Mouse (Mus musculus) erythroblast, embryonic 14.5 days (primary cell): ENCODE measurements around the gene Eva1c. TPM values are rescaled to one million over a fixed set of nuclear protein-coding genes. Genes with fewer than 3 reads are reported as not detected.

ENCODE experiments used
- H3K27me3 ChIP-seq: 2 replicates; pipeline ENCODE4 v1.6.1; 2012; ENCODE audit warnings: inconsistent platforms; ENCODE audit not compliant: control insufficient read depth
- H3K36me3 ChIP-seq: 2 replicates; pipeline ENCODE4 v1.6.1; 2012; ENCODE audit warnings: mild to moderate bottlenecking, inconsistent platforms; ENCODE audit not compliant: control insufficient read depth
- H3K4me1 ChIP-seq: 2 replicates; pipeline ENCODE4 v1.6.1; 2012; ENCODE audit warnings: inconsistent platforms; ENCODE audit not compliant: control insufficient read depth
- H3K4me3 ChIP-seq: replicated peaks from 2 replicates; pipeline ENCODE3; 2012; ENCODE audit warnings: moderate library complexity, mild to moderate bottlenecking, inconsistent platforms
- H3K9me3 ChIP-seq: 2 replicates; pipeline ENCODE4 v1.6.1; 2012; ENCODE audit warnings: low read length, inconsistent platforms, mixed read lengths; ENCODE audit not compliant: control insufficient read depth
- GATA1 ChIP-seq: IDR thresholded peaks from 2 replicates; pipeline ENCODE4 v1.6.1; 2012; ENCODE audit warnings: low read length, inconsistent platforms, mixed read lengths
- TAL1 ChIP-seq: IDR thresholded peaks from 3 replicates; pipeline ENCODE4 v1.6.1; 2012; ENCODE audit warnings: low read length, inconsistent platforms, mixed read lengths
- polyA plus RNA-seq: library from polyadenylated mRNA; stranded (reverse); fragments of >175 nt; gene quantifications from 2 replicates; pipeline ENCODE4 v1.2.3, GENCODE M21; 2012

The Eva1c gene
- polyA plus RNA-seq, 1 experiment = 0.55 TPM

DNA sequence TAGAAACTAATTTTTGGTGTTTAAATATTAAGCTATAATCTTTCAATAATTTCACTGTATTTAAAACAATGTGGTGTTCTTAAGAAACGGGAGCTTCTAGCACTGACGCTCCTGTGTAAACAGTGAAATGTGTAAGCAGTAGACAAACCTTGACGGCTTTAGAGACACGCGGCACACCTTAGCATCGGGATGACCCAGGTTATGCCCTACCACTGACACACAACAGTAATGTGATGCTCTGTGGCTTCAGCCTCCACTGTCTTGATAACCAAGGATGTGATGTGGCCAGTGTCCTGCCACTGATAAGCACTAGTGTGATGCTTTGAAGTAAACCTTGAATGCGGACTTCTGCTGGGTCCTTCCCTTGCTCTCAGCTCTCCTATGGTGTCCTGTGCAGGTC is 114.7 kb downstream of the Eva1c start:
- no peaks in the 10 kb centered on the region for H3K4me1 ChIP-seq
- no peak overlapping the region for H3K4me3 ChIP-seq
- H3K27me3 ChIP-seq = no peaks in the 10 kb centered on the region
- peaks cover 95% of the 10 kb centered on the region for H3K36me3 ChIP-seq
- no peaks in the 10 kb centered on the region for H3K9me3 ChIP-seq
- TF ChIP-seq GATA1 (no peak), TAL1 (no peak)

DNA sequence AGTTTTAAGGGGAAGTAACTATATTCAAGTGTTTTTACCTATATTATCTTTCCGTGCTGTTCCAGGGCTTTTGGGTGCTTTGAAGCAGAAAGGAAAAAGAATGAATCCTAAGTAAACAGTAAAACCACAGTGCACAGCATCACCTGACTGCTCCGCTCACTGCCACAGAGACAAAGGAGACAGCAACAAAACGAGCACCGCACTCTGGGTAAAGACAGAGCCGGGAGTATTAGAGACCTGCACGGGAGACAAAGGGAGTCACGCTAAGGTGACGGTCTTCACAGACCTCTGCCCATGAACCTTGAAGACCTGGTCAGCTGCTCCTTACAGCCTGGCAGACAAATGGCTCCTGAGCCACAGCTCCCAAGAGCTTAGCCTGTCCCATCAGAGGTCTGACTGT is 120.5 kb downstream of the Eva1c start:
- Histone ChIP-seq H3K27me3 (no peaks in the 10 kb centered on the region), H3K4me3 (no peak overlapping the region), H3K4me1 (peaks cover 1% of the 10 kb centered on the region), H3K36me3 (peaks cover 99% of the 10 kb centered on the region), H3K9me3 (no peaks in the 10 kb centered on the region)
- TF ChIP-seq GATA1 = no peak
- no peak for TF ChIP-seq TAL1

DNA sequence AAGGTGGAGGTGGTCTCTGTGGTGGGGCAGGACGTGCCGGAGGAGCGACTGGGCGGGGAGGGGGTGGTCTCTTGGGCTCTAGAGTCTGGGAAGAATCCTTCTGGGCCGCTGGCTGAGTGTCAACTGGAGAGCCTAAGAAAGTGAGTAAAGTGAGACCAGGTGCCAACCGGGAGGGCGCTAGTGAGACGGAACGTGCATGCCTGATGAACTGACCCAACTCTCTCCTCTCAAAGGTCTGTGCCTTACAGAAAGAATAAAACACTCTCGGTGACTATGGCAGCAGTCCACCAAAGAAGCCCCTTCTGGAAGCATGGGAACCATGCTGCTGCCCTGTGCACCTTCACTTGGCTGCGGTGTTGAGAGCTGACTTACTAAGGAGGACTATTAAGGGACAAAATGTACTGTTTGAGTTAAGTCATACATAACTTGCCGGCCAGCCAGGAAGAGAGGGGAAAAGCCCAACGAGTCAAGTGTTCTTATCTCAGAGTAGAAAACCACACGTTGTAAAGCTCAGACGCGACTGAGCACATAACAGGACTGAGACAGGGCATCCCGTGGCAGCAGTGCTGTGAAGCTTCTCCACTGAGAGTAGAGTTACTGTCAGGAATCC is 123.9 kb downstream of the Eva1c start:
- H3K9me3 ChIP-seq = no peaks in the 10 kb centered on the region
- H3K4me1 ChIP-seq = peaks cover 3% of the 10 kb centered on the region
- no peak overlapping the region for H3K4me3 ChIP-seq
- TF ChIP-seq TAL1 (no peak), GATA1 (no peak)
- H3K36me3 ChIP-seq = peaks cover 99% of the 10 kb centered on the region
- H3K27me3 ChIP-seq = no peaks in the 10 kb centered on the region

DNA sequence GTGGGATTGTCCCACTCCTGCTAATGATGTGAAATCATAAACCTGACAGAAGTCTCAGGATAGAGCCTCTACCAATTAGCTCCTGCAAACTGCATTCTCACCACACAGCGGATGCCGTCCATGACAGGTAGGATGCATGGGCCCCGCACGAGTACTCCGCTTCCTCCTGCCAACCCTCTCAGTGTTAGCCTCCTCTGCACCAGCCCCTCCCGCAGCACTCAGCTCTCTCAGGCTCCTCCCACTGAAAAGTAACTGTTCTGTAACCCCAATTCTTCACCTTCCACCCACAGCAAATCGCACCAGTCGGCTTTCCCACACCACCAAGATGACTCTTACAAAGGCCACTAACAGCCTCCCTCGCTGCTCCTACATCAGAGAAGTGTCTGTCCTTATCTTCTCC is 126.6 kb downstream of the Eva1c start:
- Histone ChIP-seq H3K27me3 (no peaks in the 10 kb centered on the region), H3K4me3 (no peak overlapping the region), H3K4me1 (peaks cover 3% of the 10 kb centered on the region), H3K9me3 (no peaks in the 10 kb centered on the region), H3K36me3 (peaks cover 99% of the 10 kb centered on the region)
- TF ChIP-seq TAL1 (no peak), GATA1 (no peak)

DNA sequence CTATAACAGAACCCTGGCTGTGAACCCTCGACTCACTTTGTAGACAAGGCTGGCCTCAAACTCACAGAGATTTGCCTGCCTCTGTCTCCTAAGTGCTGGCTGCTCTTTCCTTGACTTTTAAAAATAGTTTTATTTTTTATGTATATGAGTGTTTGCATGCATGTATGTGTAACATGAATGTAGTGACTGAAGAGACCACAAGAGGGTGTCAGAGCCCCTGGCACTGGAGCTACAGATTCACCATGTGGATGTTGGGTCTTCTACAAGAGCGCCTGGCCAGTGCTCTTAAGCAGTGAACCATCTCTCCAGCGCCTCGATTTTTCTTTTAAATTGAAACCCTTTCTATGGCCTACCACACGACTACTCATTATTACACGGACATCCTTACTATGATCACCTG is 127.3 kb downstream of the Eva1c start:
- Histone ChIP-seq H3K4me1 (peaks cover 3% of the 10 kb centered on the region), H3K9me3 (no peaks in the 10 kb centered on the region), H3K27me3 (no peaks in the 10 kb centered on the region), H3K4me3 (no peak overlapping the region), H3K36me3 (peaks cover 99% of the 10 kb centered on the region)
- TF ChIP-seq GATA1 (no peak), TAL1 (no peak)

Other genes starting within 250 kb of the Eva1c start
- gene Mis18a, start 99.3 kb upstream of the Eva1c start, polyA plus RNA-seq = 1.5 and 1.6 TPM in 2 replicates
- 11.4 and 11.5 TPM in 2 replicates for gene Mrap, start 88.5 kb upstream of the Eva1c start, polyA plus RNA-seq
- 0.09 and 0.12 TPM in 2 replicates for gene Urb1, start 16.3 kb upstream of the Eva1c start, polyA plus RNA-seq
- 1.9 and 2.1 TPM in 2 replicates for gene Cfap298, start 108.4 kb downstream of the Eva1c start, polyA plus RNA-seq
- gene Synj1, start 184.6 kb downstream of the Eva1c start, polyA plus RNA-seq = 8.1 and 8.8 TPM in 2 replicates
- 1.5 and 2.1 TPM in 2 replicates for gene Paxbp1, start 217.8 kb downstream of the Eva1c start, polyA plus RNA-seq